Mouse (Mus musculus) intestine, postnatal 0 days (tissue): ENCODE results near the gene Lmtk2. TPM values are rescaled to one million over a fixed set of nuclear protein-coding genes. Genes with fewer than 3 reads are reported as not detected.

Source experiments
- ATAC-seq: fragments of 200-750 bp; cut with Nextera tagmentation; 2 replicates; pipeline ENCODE4 v1.8.0; 2017; ENCODE audit warnings: mild to moderate bottlenecking, moderate TSS enrichment, moderate library complexity
- H3K27ac ChIP-seq: fragments of 300-500 bp; sonication (generic); 2 replicates; pipeline ENCODE4 v1.5.1; 2014; ENCODE audit warnings: mild to moderate bottlenecking, low read depth, low read length, moderate library complexity
- H3K27me3 ChIP-seq: fragments of 300-500 bp; sonication (generic); replicated peaks from 2 replicates; pipeline ENCODE4 v1.6.1; 2014; ENCODE audit warnings: low read length, mixed read lengths; ENCODE audit not compliant: control insufficient read depth, insufficient read depth
- H3K36me3 ChIP-seq: fragments of 300-500 bp; sonication (generic); 2 replicates; pipeline ENCODE4 v1.6.1; 2014; ENCODE audit warnings: mild to moderate bottlenecking, moderate library complexity; ENCODE audit not compliant: control insufficient read depth, insufficient read depth
- H3K4me1 ChIP-seq: fragments of 300-500 bp; sonication (generic); replicated peaks from 2 replicates; pipeline ENCODE4 v1.6.1; 2014; ENCODE audit warnings: antibody characterized with exemption, low read length, mixed read lengths; ENCODE audit not compliant: control insufficient read depth, insufficient read depth
- H3K4me2 ChIP-seq: fragments of 300-500 bp; sonication (generic); replicated peaks from 2 replicates; pipeline ENCODE4 v1.6.1; 2014; ENCODE audit warnings: low read depth, mild to moderate bottlenecking, moderate library complexity
- H3K4me3 ChIP-seq: fragments of 300-500 bp; sonication (generic); 2 replicates; pipeline ENCODE4 v1.5.1; 2014; ENCODE audit warnings: low read depth, low read length
- H3K9ac ChIP-seq: fragments of 300-500 bp; sonication (generic); 2 replicates; pipeline ENCODE4 v1.6.1; 2014; ENCODE audit warnings: mild to moderate bottlenecking, low read depth, low read length
- H3K9me3 ChIP-seq: fragments of 300-500 bp; sonication (generic); 2 replicates; pipeline ENCODE4 v1.6.1; 2016; ENCODE audit warnings: mixed run types; ENCODE audit not compliant: control insufficient read depth
- CTCF ChIP-seq: sonication (generic); IDR thresholded peaks from 2 replicates; pipeline ENCODE4 v1.5.1; 2016; ENCODE audit warnings: low read depth, mild to moderate bottlenecking, control low read depth, antibody characterized with exemption, moderate library complexity
- WGBS: fragments of 180-500 bp; shearing (Covaris S2); extraction: QIAGEN DNeasy Blood & Tissue Kit; methylation state at CpG from one replicate; pipeline ENCODE4 v1.1.7; 2014; 5-methylcytosine and 5-hydroxymethylcytosine counted together
- polyA plus RNA-seq: library from polyadenylated mRNA; unstranded; fragments of >200 nt; fragmentation: Nextera tagmentation; extraction: Ambion mirVana; gene quantifications from 2 replicates; pipeline ENCODE4 v1.2.1, GENCODE M21; 2015

Gene Lmtk2
- polyA plus RNA-seq, 1 experiment from 2014 or later, result 4.9 TPM

GRCm38 (mm10) chr5:144173648-144174047 is 73.4 kb downstream of the Lmtk2 start:
- TF ChIP-seq CTCF, result no peak
- Histone ChIP-seq H3K27ac (no peak overlapping the region), H3K4me3 (no peak overlapping the region), H3K9me3 (no peaks in the 10 kb centered on the region), H3K9ac (no peak overlapping the region), H3K4me2 (no peak overlapping the region), H3K36me3 (peaks cover 72% of the 10 kb centered on the region), H3K4me1 (no peaks in the 10 kb centered on the region), H3K27me3 (no peaks in the 10 kb centered on the region)
- 96% methylated on average over 18 of the region's 18 CpGs for WGBS
- no peak for ATAC-seq

DNA sequence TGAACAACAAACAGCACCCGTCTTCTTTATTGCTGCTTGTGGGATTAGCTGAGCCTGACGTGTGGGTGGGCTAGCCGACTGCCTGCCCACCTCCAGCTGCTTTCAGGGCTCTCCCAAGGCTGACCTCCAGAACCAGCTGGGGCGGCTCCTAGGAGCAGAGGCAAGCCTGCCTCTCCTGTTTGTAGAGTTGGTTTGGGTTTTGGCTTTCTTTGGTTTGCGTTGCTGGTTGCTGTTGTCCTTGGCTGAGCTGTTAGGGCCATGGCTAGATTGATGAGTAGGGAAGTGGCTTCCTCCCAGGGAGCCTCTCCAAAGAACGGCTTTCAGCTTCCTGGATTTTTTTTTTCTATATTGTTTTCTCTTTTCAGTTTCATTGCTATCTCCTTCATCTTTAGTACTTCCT is 78.0 kb downstream of the Lmtk2 start:
- H3K27me3 ChIP-seq, result no peaks in the 10 kb centered on the region
- H3K36me3 ChIP-seq, result peaks cover 47% of the 10 kb centered on the region
- H3K9me3 ChIP-seq, result no peaks in the 10 kb centered on the region
- no peak for ATAC-seq
- H3K4me1 ChIP-seq, result no peaks in the 10 kb centered on the region
- H3K4me3 ChIP-seq, result no peak overlapping the region
- no peak overlapping the region for H3K27ac ChIP-seq
- WGBS, result 26% methylated on average over 6 of the region's 6 CpGs
- no peak overlapping the region for H3K4me2 ChIP-seq
- no peak overlapping the region for H3K9ac ChIP-seq
- no peak for TF ChIP-seq CTCF

DNA sequence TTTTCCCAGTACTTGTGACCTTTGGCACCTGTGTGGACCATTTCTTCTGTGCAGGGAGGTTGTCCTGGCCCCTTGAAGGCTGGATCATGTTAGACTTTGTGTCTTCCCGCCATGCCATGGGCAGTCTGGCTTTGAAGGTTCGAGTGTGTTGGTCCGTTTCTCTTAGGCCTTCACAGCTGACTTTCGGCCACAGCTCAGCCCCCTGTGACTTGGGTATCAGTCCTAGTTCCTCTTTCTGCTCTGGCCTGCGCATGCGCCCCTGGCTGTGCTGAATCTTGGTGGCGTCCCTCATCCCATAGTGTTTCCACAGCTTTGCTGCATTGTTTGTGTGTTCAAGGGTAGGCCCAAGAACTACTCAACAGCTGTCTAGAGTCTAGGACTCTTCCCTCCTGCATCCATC is 81.0 kb downstream of the Lmtk2 start:
- no peaks in the 10 kb centered on the region for H3K9me3 ChIP-seq
- no peak for TF ChIP-seq CTCF
- no peak overlapping the region for H3K9ac ChIP-seq
- no peaks in the 10 kb centered on the region for H3K27me3 ChIP-seq
- H3K36me3 ChIP-seq, result peaks cover 45% of the 10 kb centered on the region
- H3K4me3 ChIP-seq, result no peak overlapping the region
- ATAC-seq, result no peak
- no peak overlapping the region for H3K4me2 ChIP-seq
- no peaks in the 10 kb centered on the region for H3K4me1 ChIP-seq
- 86% methylated on average over 7 of the region's 7 CpGs for WGBS
- H3K27ac ChIP-seq, result no peak overlapping the region

DNA sequence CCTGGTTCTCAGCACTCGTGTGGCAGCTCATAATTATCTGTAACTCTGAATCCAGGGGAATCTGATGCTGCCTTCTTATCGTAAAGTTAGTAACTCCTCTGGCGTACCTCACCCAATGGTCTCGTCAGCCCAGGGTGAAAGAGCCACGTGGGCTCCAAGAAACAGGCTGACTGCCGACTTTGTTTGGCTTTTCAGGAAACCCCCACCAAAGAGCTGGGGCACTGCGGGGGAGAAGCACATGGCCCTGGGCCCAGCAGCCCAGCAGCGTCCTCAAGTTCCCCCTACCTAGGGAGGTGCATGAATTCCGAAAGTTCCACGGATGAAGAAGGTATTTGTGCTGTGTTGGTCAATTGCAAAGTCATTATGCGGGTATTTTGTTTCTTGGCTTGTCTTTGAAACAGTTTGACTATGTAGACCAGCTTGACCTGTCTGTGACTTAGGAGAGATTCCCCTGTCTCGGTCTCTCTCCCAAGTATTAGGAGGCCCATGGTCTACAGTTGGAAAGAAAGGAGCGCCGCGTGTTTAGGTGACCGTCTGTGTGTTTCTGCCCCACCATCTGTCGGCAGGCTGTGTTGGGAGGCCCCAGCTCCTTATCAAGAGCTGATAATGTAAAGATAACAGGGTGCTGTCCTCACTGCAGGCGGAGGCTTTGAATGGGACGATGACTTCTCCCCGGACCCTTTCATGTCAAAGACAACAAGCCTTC is 82.5 kb downstream of the Lmtk2 start:
- ATAC-seq, result peak; percentile 49; the same call in 1 of the 2 replicates
- 39% methylated on average over 20 of the region's 20 CpGs for WGBS
- Histone ChIP-seq H3K27ac (peak overlapping the region; percentile 28; the same call in 1 of the 2 replicates), H3K36me3 (peaks cover 44% of the 10 kb centered on the region), H3K9ac (no peak overlapping the region), H3K9me3 (no peaks in the 10 kb centered on the region), H3K4me2 (peak overlapping the region; percentile 17; the same call in 1 of the 2 replicates), H3K27me3 (no peaks in the 10 kb centered on the region), H3K4me3 (no peak overlapping the region), H3K4me1 (no peaks in the 10 kb centered on the region)
- TF ChIP-seq CTCF, result no peak

DNA sequence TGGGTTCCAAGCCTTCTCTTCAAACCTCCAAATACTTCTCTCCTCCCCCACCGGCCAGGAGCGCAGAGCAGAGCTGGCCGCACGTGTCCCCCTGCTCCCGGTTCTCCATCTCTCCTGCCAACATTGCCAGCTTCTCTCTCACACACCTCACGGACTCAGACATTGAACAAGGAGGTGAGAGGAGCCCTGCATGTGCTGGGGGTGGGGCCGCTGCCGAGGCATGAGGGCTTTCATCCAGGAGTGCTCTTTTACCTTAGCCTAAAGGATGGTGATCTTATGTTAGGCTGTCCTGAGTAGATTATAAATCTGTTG is 83.0 kb downstream of the Lmtk2 start:
- peak overlapping the region; percentile 17; the same call in 1 of the 2 replicates for H3K4me2 ChIP-seq
- H3K4me3 ChIP-seq, result no peak overlapping the region
- H3K9ac ChIP-seq, result no peak overlapping the region
- no peaks in the 10 kb centered on the region for H3K27me3 ChIP-seq
- H3K9me3 ChIP-seq, result no peaks in the 10 kb centered on the region
- 0 out of 2 replicates have a peak, but pooled peaks have one; percentile 10 for ATAC-seq
- peaks cover 44% of the 10 kb centered on the region for H3K36me3 ChIP-seq
- no peaks in the 10 kb centered on the region for H3K4me1 ChIP-seq
- 28% methylated on average over 8 of the region's 8 CpGs for WGBS
- no peak for TF ChIP-seq CTCF
- H3K27ac ChIP-seq, result no peak overlapping the region

DNA sequence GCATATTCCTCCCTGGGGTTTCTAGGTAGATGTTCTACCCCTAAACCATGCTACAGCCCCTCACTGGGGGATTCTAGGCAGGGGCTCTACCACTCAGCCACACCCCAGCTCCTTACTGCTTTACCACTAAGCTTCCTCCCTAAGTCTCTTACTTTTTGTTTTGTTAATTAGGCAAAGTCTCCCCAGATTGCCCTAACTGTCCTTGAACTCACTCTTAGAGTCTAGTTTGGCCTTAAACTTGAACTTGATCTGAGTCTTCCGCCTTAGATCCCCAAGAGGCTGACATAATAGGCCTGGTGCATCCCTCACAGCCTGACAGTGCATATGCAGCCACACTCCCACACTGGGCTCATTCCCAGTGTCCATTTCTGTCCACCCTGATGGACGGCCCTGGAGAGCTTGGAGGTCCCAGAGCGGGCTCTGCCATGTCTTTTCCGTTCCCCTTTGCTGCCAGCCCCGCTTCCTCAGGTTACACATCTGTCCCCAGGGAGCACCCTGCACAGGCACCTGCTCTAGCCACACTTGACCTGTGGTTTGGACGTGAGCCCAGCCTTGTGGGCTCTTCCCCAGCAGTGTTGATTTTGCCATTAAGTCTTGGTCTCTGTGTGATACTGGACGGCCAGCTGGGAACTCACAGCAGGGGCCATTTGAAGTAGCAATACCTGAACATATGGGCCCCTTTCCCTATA is 83.6 kb downstream of the Lmtk2 start:
- Histone ChIP-seq H3K9ac (no peak overlapping the region), H3K27ac (no peak overlapping the region), H3K4me1 (no peaks in the 10 kb centered on the region), H3K36me3 (peaks cover 44% of the 10 kb centered on the region), H3K4me3 (no peak overlapping the region), H3K9me3 (no peaks in the 10 kb centered on the region), H3K4me2 (no peak overlapping the region), H3K27me3 (no peaks in the 10 kb centered on the region)
- ATAC-seq, result no peak
- WGBS, result 80% methylated on average over 7 of the region's 7 CpGs
- TF ChIP-seq CTCF, result no peak
